Mouse (Mus musculus) embryonic facial prominence, embryonic 14.5 days (tissue): Measurements from ENCODE around the gene Akr1c21. TPM values are rescaled to one million over a fixed set of nuclear protein-coding genes. Genes with fewer than 3 reads are reported as not detected.

Source experiments
- ATAC-seq: fragments of 200-750 bp; cut with Nextera tagmentation; 2 replicates; pipeline ENCODE4 v1.8.0; 2017; ENCODE audit warnings: low read depth, moderate number of reproducible peaks, moderate TSS enrichment
- DNase-seq: peaks from one replicate; pipeline ENCODE4 v3.0.0-alpha.2; 2015; ENCODE audit warnings: low spot score
- H3K27ac ChIP-seq: fragments of 300-500 bp; sonication (generic); replicated peaks from 2 replicates; pipeline ENCODE4 v1.5.1; 2014; ENCODE audit warnings: low read depth, mild to moderate bottlenecking, low read length, moderate library complexity
- H3K27me3 ChIP-seq: fragments of 300-500 bp; sonication (generic); replicated peaks from 2 replicates; pipeline ENCODE4 v1.6.1; 2014; ENCODE audit warnings: low read length; ENCODE audit not compliant: control insufficient read depth, insufficient read depth
- H3K36me3 ChIP-seq: fragments of 300-500 bp; sonication (generic); 2 replicates; pipeline ENCODE4 v1.6.1; 2014; ENCODE audit warnings: low read length, mixed read lengths; ENCODE audit not compliant: control insufficient read depth, insufficient read depth
- H3K4me1 ChIP-seq: fragments of 300-500 bp; sonication (generic); 2 replicates; pipeline ENCODE4 v1.6.1; 2014; ENCODE audit warnings: antibody characterized with exemption, low read length; ENCODE audit not compliant: control insufficient read depth, insufficient read depth
- H3K4me2 ChIP-seq: fragments of 300-500 bp; sonication (generic); 2 replicates; pipeline ENCODE4 v1.6.1; 2014; ENCODE audit warnings: low read depth, mild to moderate bottlenecking, low read length, moderate library complexity, mixed read lengths
- H3K4me3 ChIP-seq: fragments of 300-500 bp; sonication (generic); 2 replicates; pipeline ENCODE4 v1.5.1; 2014; ENCODE audit warnings: low read depth, mild to moderate bottlenecking, low read length
- H3K9ac ChIP-seq: fragments of 300-500 bp; sonication (generic); 2 replicates; pipeline ENCODE4 v1.6.1; 2014; ENCODE audit warnings: low read depth, mild to moderate bottlenecking, low read length, moderate library complexity, mixed read lengths
- H3K9me3 ChIP-seq: fragments of 300-500 bp; sonication (generic); 2 replicates; pipeline ENCODE4 v1.6.1; 2016; ENCODE audit warnings: low read length; ENCODE audit not compliant: control insufficient read depth
- polyA plus RNA-seq: library from polyadenylated mRNA; unstranded; fragments of >200 nt; fragmentation: Nextera tagmentation; extraction: Ambion mirVana; gene quantifications from 2 replicates; pipeline ENCODE4 v1.2.1, GENCODE M21; 2014

The Akr1c21 gene
- polyA plus RNA-seq, 1 experiment from 2014 or later, result not detected

DNA sequence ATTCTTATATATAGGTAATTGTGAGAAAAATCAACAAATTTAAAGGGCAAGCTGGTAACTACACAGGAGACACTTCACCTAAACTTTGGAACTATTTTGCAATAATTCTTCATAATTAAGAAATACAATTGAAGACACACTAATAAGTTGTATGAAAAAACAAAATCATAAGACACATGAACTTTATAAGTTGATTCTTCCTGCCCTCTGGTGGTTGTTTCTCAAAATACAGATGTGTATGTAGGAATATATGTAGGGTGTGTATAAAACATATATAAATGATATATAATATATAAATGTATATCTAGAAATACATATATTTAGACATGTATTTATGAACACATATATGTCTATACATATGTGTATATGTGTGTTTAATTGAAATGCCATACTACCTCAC lies 37.0 kb downstream of the Akr1c21 start:
- peak; percentile 43 for DNase-seq

More for the DNA sequence above, 37.0 kb downstream of the Akr1c21 start:
- Histone ChIP-seq H3K4me1 (no peaks in the 10 kb centered on the region), H3K27ac (no peak overlapping the region), H3K36me3 (0 out of 2 replicates have a peak, but pooled peaks cover 5% of the 10 kb centered on the region), H3K27me3 (no peaks in the 10 kb centered on the region), H3K9me3 (no peaks in the 10 kb centered on the region), H3K9ac (no peak overlapping the region), H3K4me3 (no peak overlapping the region), H3K4me2 (no peak overlapping the region)
- ATAC-seq, result no peak

Other genes with a start within 250 kb of the Akr1c21 start
- gene Akr1c6, start 139.8 kb upstream of the Akr1c21 start, polyA plus RNA-seq, result not detected in 2 replicates
- not detected in 2 replicates for gene Akr1c20, start 50.7 kb upstream of the Akr1c21 start, polyA plus RNA-seq
- gene Akr1e1, start 35.1 kb downstream of the Akr1c21 start, polyA plus RNA-seq, result 38.5 and 41.6 TPM in 2 replicates